Mouse (Mus musculus) intestine, postnatal 0 days (tissue): ENCODE measurements at regions not wholly inside any gene's neighbourhood (a gene's known extent, or its start where the extent isn't known, plus 50 kb on each side); places are given as distances from the start of the nearest gene placed in this dataset.

Experiments used
- ATAC-seq: fragments of 200-750 bp; cut with Nextera tagmentation; 2 replicates; pipeline ENCODE4 v1.8.0; 2017; ENCODE audit warnings: mild to moderate bottlenecking, moderate TSS enrichment, moderate library complexity
- H3K27ac ChIP-seq: fragments of 300-500 bp; sonication (generic); 2 replicates; pipeline ENCODE4 v1.5.1; 2014; ENCODE audit warnings: mild to moderate bottlenecking, low read depth, low read length, moderate library complexity
- H3K27me3 ChIP-seq: fragments of 300-500 bp; sonication (generic); replicated peaks from 2 replicates; pipeline ENCODE4 v1.6.1; 2014; ENCODE audit warnings: low read length, mixed read lengths; ENCODE audit not compliant: control insufficient read depth, insufficient read depth
- H3K36me3 ChIP-seq: fragments of 300-500 bp; sonication (generic); 2 replicates; pipeline ENCODE4 v1.6.1; 2014; ENCODE audit warnings: mild to moderate bottlenecking, moderate library complexity; ENCODE audit not compliant: control insufficient read depth, insufficient read depth
- H3K4me1 ChIP-seq: fragments of 300-500 bp; sonication (generic); replicated peaks from 2 replicates; pipeline ENCODE4 v1.6.1; 2014; ENCODE audit warnings: antibody characterized with exemption, low read length, mixed read lengths; ENCODE audit not compliant: control insufficient read depth, insufficient read depth
- H3K4me2 ChIP-seq: fragments of 300-500 bp; sonication (generic); replicated peaks from 2 replicates; pipeline ENCODE4 v1.6.1; 2014; ENCODE audit warnings: low read depth, mild to moderate bottlenecking, moderate library complexity
- H3K4me3 ChIP-seq: fragments of 300-500 bp; sonication (generic); 2 replicates; pipeline ENCODE4 v1.5.1; 2014; ENCODE audit warnings: low read depth, low read length
- H3K9ac ChIP-seq: fragments of 300-500 bp; sonication (generic); 2 replicates; pipeline ENCODE4 v1.6.1; 2014; ENCODE audit warnings: mild to moderate bottlenecking, low read depth, low read length
- H3K9me3 ChIP-seq: fragments of 300-500 bp; sonication (generic); 2 replicates; pipeline ENCODE4 v1.6.1; 2016; ENCODE audit warnings: mixed run types; ENCODE audit not compliant: control insufficient read depth
- CTCF ChIP-seq: sonication (generic); IDR thresholded peaks from 2 replicates; pipeline ENCODE4 v1.5.1; 2016; ENCODE audit warnings: low read depth, mild to moderate bottlenecking, control low read depth, antibody characterized with exemption, moderate library complexity
- WGBS: fragments of 180-500 bp; shearing (Covaris S2); extraction: QIAGEN DNeasy Blood & Tissue Kit; methylation state at CpG from one replicate; pipeline ENCODE4 v1.1.7; 2014; 5-methylcytosine and 5-hydroxymethylcytosine counted together

- WGBS, result 23% methylated on average over 4 of the region's 4 CpGs
- H3K9me3 ChIP-seq, result no peaks in the 10 kb centered on the region
- 0 out of 2 replicates have a peak, but pooled peaks cover 3% of the 10 kb centered on the region for H3K4me1 ChIP-seq
- H3K4me3 ChIP-seq, result no peak overlapping the region
- H3K4me2 ChIP-seq, result no peak overlapping the region
- H3K27me3 ChIP-seq, result no peaks in the 10 kb centered on the region
- no peak overlapping the region for H3K27ac ChIP-seq
- H3K9ac ChIP-seq, result no peak overlapping the region
- no peaks in the 10 kb centered on the region for H3K36me3 ChIP-seq
- ATAC-seq, result 0 out of 2 replicates have a peak, but pooled peaks have one; percentile 63
- no peak for TF ChIP-seq CTCF
These were observed 199.8 kb upstream of the Ankrd50 start for GRCm38 (mm10) chr3:38684247-38684991.

DNA sequence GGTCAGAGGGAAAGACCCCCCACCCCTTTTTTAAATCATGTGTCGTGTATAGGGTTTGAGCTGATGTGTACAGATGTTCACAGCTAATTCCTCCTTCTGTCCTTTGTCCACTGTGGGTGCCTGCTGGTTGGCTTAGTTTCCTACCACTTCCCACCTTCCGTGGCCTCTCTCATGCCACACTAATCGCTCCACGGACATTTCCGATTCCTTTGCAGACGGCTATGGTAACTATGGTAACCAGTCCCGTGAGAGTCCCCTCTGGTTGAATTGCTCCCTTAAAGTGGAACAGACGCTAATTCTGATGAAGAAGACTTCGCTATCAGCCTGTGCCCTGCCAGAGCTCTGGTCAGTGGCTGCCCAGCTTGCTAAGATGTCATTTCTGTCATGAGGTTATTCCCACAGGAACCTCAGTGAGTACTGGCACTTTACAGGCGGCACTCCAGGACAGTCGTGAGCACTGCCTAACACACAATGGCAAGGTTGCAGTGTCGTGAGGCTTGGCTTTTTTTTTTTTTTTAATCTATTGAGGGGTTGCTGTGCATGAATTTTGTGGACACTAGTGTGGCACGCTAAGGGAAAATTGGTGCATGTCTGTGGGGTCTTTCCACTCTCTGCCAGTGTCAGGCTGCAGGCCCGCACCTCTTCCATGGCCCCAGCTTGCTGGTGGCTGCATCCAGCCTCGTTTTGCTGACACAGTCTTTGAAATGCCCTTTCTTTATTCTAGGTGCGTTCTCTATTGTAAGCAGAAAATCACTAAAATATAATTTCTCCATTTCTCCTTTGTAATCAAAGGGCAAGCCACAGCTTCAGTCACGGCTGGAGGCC is 179.2 kb upstream of the Ankrd50 start:
- TF ChIP-seq CTCF, result no peak
- H3K4me2 ChIP-seq, result no peak overlapping the region
- H3K4me3 ChIP-seq, result no peak overlapping the region
- no peaks in the 10 kb centered on the region for H3K9me3 ChIP-seq
- no peaks in the 10 kb centered on the region for H3K36me3 ChIP-seq
- no peak overlapping the region for H3K27ac ChIP-seq
- 63% methylated on average over 17 of the region's 17 CpGs for WGBS
- no peaks in the 10 kb centered on the region for H3K27me3 ChIP-seq
- no peaks in the 10 kb centered on the region for H3K4me1 ChIP-seq
- no peak for ATAC-seq
- H3K9ac ChIP-seq, result no peak overlapping the region

GRCm38 (mm10) chr3:38663023-38663422 is 178.4 kb upstream of the Ankrd50 start:
- 69% methylated on average over 5 of the region's 5 CpGs for WGBS
- no peak for ATAC-seq
- Histone ChIP-seq H3K9ac (no peak overlapping the region), H3K4me1 (no peaks in the 10 kb centered on the region), H3K36me3 (no peaks in the 10 kb centered on the region), H3K27ac (no peak overlapping the region), H3K4me3 (no peak overlapping the region), H3K9me3 (no peaks in the 10 kb centered on the region), H3K27me3 (no peaks in the 10 kb centered on the region), H3K4me2 (no peak overlapping the region)
- TF ChIP-seq CTCF, result peak; percentile 67

GRCm38 (mm10) chr3:38656790-38657189 is 172.1 kb upstream of the Ankrd50 start:
- Histone ChIP-seq H3K9ac (no peak overlapping the region), H3K4me1 (no peaks in the 10 kb centered on the region), H3K9me3 (no peaks in the 10 kb centered on the region), H3K4me3 (no peak overlapping the region), H3K36me3 (no peaks in the 10 kb centered on the region), H3K4me2 (no peak overlapping the region), H3K27me3 (no peaks in the 10 kb centered on the region), H3K27ac (no peak overlapping the region)
- no peak for ATAC-seq
- no peak for TF ChIP-seq CTCF
- WGBS, result 90% methylated on average over 1 of the region's 1 CpGs

DNA sequence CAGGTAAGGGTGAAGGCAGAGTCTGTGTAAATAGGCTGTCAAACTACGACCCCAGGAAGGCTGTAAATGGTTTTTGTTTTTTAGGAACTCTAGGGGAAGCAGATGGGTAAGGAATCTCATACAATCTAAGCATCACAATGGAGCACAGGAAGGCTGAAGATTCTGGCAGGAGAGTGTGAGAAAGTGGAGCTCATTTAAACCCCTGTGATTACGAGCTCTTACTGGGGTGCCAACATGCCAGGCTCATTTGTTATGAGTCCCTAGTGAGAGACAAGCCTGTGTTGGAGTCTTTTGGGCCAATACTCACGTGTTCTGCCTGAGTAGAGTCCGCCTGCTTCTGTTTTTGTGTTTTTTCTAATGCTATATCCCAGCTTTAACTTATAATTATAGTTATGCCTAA is 169.3 kb upstream of the Ankrd50 start:
- Histone ChIP-seq H3K9ac (no peak overlapping the region), H3K36me3 (no peaks in the 10 kb centered on the region), H3K4me2 (no peak overlapping the region), H3K4me3 (no peak overlapping the region), H3K27me3 (no peaks in the 10 kb centered on the region), H3K27ac (no peak overlapping the region), H3K9me3 (no peaks in the 10 kb centered on the region), H3K4me1 (no peaks in the 10 kb centered on the region)
- WGBS, result 68% methylated on average over 4 of the region's 4 CpGs
- ATAC-seq, result no peak
- no peak for TF ChIP-seq CTCF

DNA sequence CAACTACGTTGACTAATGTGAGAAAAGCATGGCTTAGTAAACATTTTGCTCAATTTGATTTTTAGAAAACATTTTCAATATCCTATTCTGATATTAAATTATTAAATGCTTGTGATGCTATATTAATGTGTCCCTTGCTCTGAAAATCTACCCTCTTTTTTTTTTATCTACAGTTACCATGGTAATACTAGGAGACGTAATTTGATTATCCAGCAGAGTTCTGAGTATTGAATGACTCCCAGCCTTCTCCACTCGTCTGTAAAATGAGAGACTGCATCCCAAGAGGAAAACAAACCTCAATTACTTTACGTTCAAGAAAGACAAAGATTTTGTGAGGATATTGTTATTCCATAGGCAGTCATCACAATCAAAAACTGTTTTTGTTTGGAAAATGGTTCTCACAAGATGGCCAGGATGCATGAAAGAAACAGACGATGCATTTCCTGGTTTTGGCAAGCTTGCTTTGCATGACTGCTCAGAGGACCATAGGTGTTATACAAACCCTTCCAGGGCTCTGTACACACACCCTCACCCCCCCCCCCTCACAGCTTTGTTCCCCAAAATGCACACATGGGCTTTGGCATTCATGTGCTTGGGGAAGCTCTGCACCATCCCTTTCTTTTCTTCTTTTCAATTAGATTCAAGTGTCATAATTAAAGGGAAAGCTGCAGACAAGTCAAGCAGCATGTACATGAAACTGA is 168.5 kb upstream of the Ankrd50 start:
- ATAC-seq, result no peak
- Histone ChIP-seq H3K36me3 (no peaks in the 10 kb centered on the region), H3K9me3 (no peaks in the 10 kb centered on the region), H3K4me3 (no peak overlapping the region), H3K9ac (no peak overlapping the region), H3K27ac (no peak overlapping the region), H3K27me3 (no peaks in the 10 kb centered on the region), H3K4me1 (no peaks in the 10 kb centered on the region), H3K4me2 (no peak overlapping the region)
- 67% methylated on average over 5 of the region's 5 CpGs for WGBS
- no peak for TF ChIP-seq CTCF
